Mouse (Mus musculus): ENCODE measurements around the gene Zbtb34. TPM values are rescaled to one million over a fixed set of nuclear protein-coding genes. Genes with fewer than 3 reads are reported as not detected.

The Zbtb34 gene
- 0.98 and 1.1 TPM in 2 replicates for polyA plus RNA-seq (2015; fragmentation: Nextera tagmentation; extraction: Ambion mirVana)

- peaks cover 26% of the 10 kb centered on the region for H3K4me1 ChIP-seq (ENCODE audit: insufficient read depth)
These were observed at the start of gene Zbtb34 for GRCm38 (mm10) chr2:33430771-33431699. TSS of gene Zbtb34 (minus strand) at chr2:33431324.

GRCm38 (mm10) chr2:33477961-33478755 is 47.0 kb upstream of the Zbtb34 start:
- Histone ChIP-seq H3K27ac (ENCODE audit: low read depth) (no peak overlapping the region), H3K4me3 (ENCODE audit: low read depth, low read length) (no peak overlapping the region), H3K4me1 (ENCODE audit: insufficient read depth) (no peaks in the 10 kb centered on the region), H3K36me3 (replicated peaks; ENCODE audit: insufficient read depth, low read length) (no peaks in the 10 kb centered on the region), H3K9ac (replicated peaks) (no peak overlapping the region), H3K4me2 (ENCODE audit: low read depth, low read length) (no peak overlapping the region), H3K9me3 (ENCODE audit: low read length) (no peaks in the 10 kb centered on the region), H3K27me3 (ENCODE audit: insufficient read depth, low read length) (no peaks in the 10 kb centered on the region)
- ATAC-seq (no peak), DNase-seq (no peak)
- 76% methylated on average over 10 of the region's 10 CpGs for WGBS (ENCODE audit: insufficient replicate concordance)
- no peak for TF ChIP-seq EP300 (IDR thresholded peaks at IDR 0.05; ENCODE audit: low read depth)
- no peak for TF ChIP-seq CTCF (IDR thresholded peaks at IDR 0.05; ENCODE audit: low read depth)

More at GRCm38 (mm10) chr2:33430771-33431699, at the start of gene Zbtb34:
- Histone ChIP-seq H3K4me2 (ENCODE audit: low read depth, low read length) (peak within 1 kb of the TSS; percentile 74), H3K4me3 (ENCODE audit: low read depth, low read length) (peak within 1 kb of the TSS; percentile 90), H3K9ac (replicated peaks) (peak within 1 kb of the TSS; percentile 94), H3K36me3 (replicated peaks; ENCODE audit: insufficient read depth, low read length) (no peaks in the 10 kb centered on the region), H3K9me3 (ENCODE audit: low read length) (no peaks in the 10 kb centered on the region), H3K27ac (ENCODE audit: low read depth) (peak within 1 kb of the TSS; percentile 90), H3K27me3 (ENCODE audit: insufficient read depth, low read length) (no peaks in the 10 kb centered on the region)
- DNase-seq (peak; percentile 81), ATAC-seq (peak; percentile 81)
- under 1% methylated on average over 69 of the region's 102 CpGs for WGBS (ENCODE audit: insufficient replicate concordance)
- TF ChIP-seq CTCF (IDR thresholded peaks at IDR 0.05; ENCODE audit: low read depth) (peak; percentile 92), EP300 (IDR thresholded peaks at IDR 0.05; ENCODE audit: low read depth) (no peak)

GRCm38 (mm10) chr2:33475961-33476360 is 44.8 kb upstream of the Zbtb34 start:
- Histone ChIP-seq H3K9ac (replicated peaks) (no peak overlapping the region), H3K9me3 (ENCODE audit: low read length) (no peaks in the 10 kb centered on the region), H3K36me3 (replicated peaks; ENCODE audit: insufficient read depth, low read length) (no peaks in the 10 kb centered on the region), H3K27me3 (ENCODE audit: insufficient read depth, low read length) (no peaks in the 10 kb centered on the region), H3K4me2 (ENCODE audit: low read depth, low read length) (no peak overlapping the region), H3K4me1 (ENCODE audit: insufficient read depth) (no peaks in the 10 kb centered on the region), H3K27ac (ENCODE audit: low read depth) (no peak overlapping the region), H3K4me3 (ENCODE audit: low read depth, low read length) (no peak overlapping the region)
- ATAC-seq: no peak
- TF ChIP-seq CTCF (IDR thresholded peaks at IDR 0.05; ENCODE audit: low read depth) (no peak), EP300 (IDR thresholded peaks at IDR 0.05; ENCODE audit: low read depth) (no peak)
- no peak for DNase-seq

GRCm38 (mm10) chr2:33468466-33469097 is 37.5 kb upstream of the Zbtb34 start, which contains the start of gene Zbtb43:
TSS of gene Zbtb43 (minus strand) at chr2:33468559.
- DNase-seq: peak; percentile 97
- TF ChIP-seq EP300 (IDR thresholded peaks at IDR 0.05; ENCODE audit: low read depth): no peak
- H3K4me1 ChIP-seq (ENCODE audit: insufficient read depth): peaks cover 14% of the 10 kb centered on the region
- ATAC-seq: peak; percentile 89
- H3K4me2 ChIP-seq (ENCODE audit: low read depth, low read length): peak within 1 kb of the TSS; percentile 90
- H3K27ac ChIP-seq (ENCODE audit: low read depth): peak within 1 kb of the TSS; percentile 98
- H3K9ac ChIP-seq (replicated peaks): peak within 1 kb of the TSS; percentile 98
- no peaks in the 10 kb centered on the region for H3K27me3 ChIP-seq (ENCODE audit: insufficient read depth, low read length)
- 5% methylated on average over 36 of the region's 36 CpGs for WGBS (ENCODE audit: insufficient replicate concordance)
- H3K9me3 ChIP-seq (ENCODE audit: low read length): no peaks in the 10 kb centered on the region
- peak within 1 kb of the TSS; percentile 97 for H3K4me3 ChIP-seq (ENCODE audit: low read depth, low read length)
- H3K36me3 ChIP-seq (replicated peaks; ENCODE audit: insufficient read depth, low read length): 0 out of 2 replicates have a peak, but pooled peaks cover 4% of the 10 kb centered on the region

- peak overlapping the region; percentile 97 for H3K4me3 ChIP-seq (ENCODE audit: low read depth, low read length)
- H3K27ac ChIP-seq (ENCODE audit: low read depth): peak overlapping the region; percentile 98
- 4% methylated on average over 45 of the region's 57 CpGs for WGBS (ENCODE audit: insufficient replicate concordance)
- DNase-seq: peak; percentile 44
- no peaks in the 10 kb centered on the region for H3K9me3 ChIP-seq (ENCODE audit: low read length)
- peak; percentile 70 for ATAC-seq
- no peaks in the 10 kb centered on the region for H3K27me3 ChIP-seq (ENCODE audit: insufficient read depth, low read length)
- peaks cover 14% of the 10 kb centered on the region for H3K4me1 ChIP-seq (ENCODE audit: insufficient read depth)
- peak overlapping the region; percentile 98 for H3K9ac ChIP-seq (replicated peaks)
- TF ChIP-seq CTCF (IDR thresholded peaks at IDR 0.05; ENCODE audit: low read depth): no peak
- TF ChIP-seq EP300 (IDR thresholded peaks at IDR 0.05; ENCODE audit: low read depth): no peak
- H3K36me3 ChIP-seq (replicated peaks; ENCODE audit: insufficient read depth, low read length): 0 out of 2 replicates have a peak, but pooled peaks cover 7% of the 10 kb centered on the region
- H3K4me2 ChIP-seq (ENCODE audit: low read depth, low read length): peak overlapping the region; percentile 90
These were observed 36.7 kb upstream of the Zbtb34 start for GRCm38 (mm10) chr2:33467546-33468465.

All from liver, postnatal 0 days (tissue).